Mouse (Mus musculus): ENCODE measurements around the gene Fa2h. TPM values are rescaled to one million over a fixed set of nuclear protein-coding genes. Genes with fewer than 3 reads are reported as not detected.
A peak's percentile ranks its signal among the peaks of the same experiment; 100 is the strongest.

Gene Fa2h
- 1 to 10 TPM in 1 of 2 experiments, under 1 TPM in 1; 0.71 to 1.5 TPM for total RNA-seq (2021)
- long read RNA-seq, experiment 1, partial matches to known transcripts: 2 of 2 reads
- long read RNA-seq, experiment 1, other reads (novel, unspliced or antisense): 0 of 2 reads
- long read RNA-seq, experiment 2, partial matches to known transcripts: 1 of 1 reads
- long read RNA-seq, experiment 2, other reads (novel, unspliced or antisense): 0 of 1 reads

DNA sequence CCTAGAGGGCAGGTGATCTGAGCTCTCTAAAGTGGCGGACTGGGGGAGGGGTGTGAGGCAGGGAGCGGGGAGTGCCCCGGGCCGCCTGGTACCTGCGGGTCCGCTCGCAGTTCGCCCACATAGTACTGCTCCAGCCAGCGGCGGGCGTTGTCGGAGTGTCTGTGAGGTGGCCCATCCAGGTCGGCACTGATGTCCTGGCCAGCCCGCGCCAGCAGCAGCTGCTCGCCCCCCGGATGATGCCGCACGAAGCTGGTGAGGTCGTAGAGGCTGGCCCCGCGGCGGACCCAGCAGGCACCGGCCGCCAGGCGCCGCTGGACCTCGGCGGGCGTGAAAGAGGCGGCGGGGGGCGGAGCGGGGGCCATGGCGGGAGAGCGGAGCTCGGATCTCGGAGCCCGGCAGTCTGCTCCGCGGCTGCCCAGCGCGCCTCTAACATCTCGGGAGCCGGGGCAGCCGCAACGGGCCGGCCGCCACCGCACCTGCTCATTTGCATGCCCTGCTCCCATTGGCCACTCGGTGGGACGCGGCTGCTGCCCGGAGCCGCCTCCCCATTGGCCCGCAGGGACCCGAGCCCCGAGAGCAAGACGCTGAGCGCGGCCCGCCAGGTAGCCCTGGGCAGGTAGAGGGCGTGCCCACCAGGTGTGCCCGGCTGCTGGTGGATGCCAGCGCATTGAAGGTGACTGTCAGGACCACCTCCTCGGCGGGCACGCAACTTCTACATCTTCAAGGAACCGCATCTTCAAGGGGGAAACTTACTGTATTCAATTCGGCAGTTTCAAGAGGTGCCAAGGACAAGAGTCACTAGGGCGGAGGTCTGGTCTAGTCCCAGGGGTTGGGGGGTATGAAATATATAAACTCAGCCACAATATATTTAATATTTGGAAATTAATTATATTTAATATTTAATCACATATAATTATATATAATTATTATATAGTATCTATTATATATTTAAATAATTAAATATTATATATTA lies at the start of gene Fa2h:
Fa2h (minus strand) TSS at position 434 of the 973 bp plus-strand sequence.
- DNase-seq: peak; percentile 41 to 51
- intact Hi-C loops (cut with DNase I): no loop called here

DNA sequence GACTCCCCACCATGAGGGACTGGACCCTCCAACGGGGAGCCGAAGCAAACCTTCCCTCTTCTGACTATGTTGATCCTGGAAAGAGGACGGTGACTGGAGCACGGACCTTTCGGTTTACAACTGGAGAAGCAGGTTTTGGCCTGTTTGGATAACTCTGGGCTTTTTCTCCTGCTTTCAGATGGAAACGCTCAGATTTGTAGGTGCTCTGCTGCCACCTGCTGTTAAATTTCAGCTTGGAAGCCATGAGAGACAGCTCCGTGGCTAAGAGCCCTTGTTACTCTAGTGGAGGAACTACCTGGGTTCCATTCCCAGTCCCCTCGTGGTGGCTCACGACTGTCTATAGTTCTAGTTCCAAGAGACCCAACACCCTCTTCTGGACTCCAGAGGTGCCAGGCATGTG lies 45.6 kb upstream of the Fa2h start:
- DNase-seq: peak; percentile 36 to 45
- intact Hi-C loops (cut with DNase I): loop anchor here (2.0 kb wide), 1 partner anchor 96 kb away; no protein-coding TSS in a partner anchor

DNA sequence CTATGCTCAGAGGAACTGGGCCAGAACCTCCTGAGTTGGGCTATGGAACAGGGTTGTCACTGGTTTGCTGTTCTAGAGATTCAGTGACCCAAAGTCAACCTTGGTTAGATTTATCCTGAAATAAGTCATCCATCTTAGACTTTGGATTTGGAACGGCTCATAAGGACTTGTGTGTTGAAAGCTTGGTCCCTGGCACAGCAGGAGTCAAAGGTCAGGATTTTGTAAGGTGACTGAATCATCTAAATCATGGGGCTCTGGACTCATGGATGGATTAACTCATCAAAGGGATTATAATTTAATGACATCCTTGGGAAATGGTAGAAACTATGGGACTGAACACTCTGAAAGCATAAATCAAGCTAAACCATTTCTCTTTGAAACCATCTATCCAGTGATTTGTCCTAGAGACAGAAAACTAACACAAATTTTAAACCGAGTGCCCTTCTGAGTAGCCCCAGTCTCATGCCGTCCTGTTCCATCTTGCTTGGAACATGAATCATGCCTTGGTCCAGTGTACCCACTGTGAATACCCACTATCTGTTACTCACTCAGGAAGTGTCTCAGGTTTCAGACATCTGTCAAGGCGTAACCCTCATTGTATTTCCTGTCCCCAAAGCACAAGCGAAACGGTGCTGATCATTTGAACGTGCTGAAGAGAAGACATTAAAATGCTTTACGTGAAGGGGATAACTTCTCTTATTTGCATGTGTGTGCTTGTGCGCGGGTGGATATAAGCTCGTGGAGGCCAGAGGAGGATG lies 41.6 kb upstream of the Fa2h start:
- intact Hi-C loops (cut with DNase I): no loop called here
- no peak for DNase-seq

DNA sequence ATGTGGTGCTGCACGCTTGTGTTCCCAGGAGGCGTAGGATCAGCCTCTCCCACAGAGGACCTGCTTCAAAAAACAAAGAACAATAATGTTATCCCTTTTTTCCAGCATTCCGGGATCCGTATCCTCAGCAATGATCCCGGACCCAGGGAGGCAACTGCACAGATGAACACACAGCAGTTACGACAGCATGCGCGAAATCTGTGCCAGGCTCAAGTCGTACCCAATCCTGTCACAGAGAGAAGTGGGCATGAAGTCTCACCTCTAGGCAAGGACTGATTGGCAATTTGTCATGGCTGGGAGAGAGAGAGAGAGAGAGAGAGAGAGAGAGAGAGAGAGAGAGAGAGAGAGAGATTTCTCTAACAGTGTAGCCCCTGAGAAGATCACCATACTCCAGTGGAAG lies 31.0 kb upstream of the Fa2h start:
- intact Hi-C loops (cut with DNase I): no loop called here
- DNase-seq: no peak

DNA sequence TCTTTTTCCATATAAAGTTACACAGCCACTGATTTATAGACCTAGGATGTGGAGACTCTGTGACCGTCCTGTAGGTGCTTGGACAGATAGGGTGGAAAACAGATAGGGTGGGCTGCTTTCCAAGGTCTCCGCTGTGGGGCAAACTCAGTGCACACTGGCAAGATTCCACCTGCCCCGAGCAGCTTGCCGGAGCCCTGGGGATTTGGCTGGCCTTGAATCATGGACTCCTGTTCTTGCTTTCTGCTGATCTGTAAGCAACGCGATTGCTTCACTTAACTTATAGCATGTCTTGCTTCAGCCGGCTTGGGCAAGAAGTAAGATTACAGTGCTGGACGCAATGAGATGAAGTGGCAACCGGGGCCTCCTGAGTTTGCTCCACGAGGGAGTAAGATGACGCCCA lies 30.6 kb upstream of the Fa2h start:
- DNase-seq: no peak
- intact Hi-C loops (cut with DNase I): no loop called here

DNA sequence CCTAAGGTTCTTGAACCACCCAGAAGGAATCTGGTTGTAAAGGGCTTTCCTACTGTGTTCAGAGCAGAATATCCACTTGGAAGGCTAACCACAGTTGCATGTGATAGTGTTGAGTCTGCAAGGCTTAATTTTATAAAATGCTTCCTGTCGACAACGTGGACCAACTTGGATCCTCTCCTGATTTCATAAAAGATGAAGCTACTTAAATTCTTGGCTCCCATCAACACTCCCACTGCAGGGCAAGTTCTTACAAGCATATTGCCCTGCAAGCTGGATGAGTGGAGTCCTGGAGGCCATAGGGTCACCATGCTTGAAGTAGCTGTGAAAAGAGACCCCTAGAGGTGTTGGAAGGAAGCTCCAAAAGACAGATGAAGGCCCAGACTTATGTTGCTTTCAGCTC lies 29.0 kb upstream of the Fa2h start:
- intact Hi-C loops (cut with DNase I): no loop called here
- DNase-seq: no peak

DNA sequence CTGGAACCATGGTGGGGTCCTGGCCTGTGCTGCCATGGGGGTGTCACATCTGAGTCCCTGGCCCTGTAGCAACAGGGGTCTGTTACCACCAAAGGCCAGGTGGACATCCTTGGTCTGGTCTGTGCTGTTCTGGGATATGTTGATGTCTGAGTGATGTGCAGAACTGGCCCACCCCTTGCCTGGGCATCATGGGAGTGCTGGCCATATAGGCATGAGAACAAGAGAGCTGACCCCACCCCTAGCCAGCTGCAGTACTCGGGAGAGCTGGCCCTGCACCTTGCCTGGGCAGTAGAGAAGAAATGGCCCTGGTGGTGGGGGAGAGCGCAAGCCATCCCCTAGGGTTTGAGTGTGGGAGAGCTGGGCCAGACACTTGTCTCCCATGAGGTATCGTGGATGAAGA lies 25.5 kb upstream of the Fa2h start:
- DNase-seq: no peak
- intact Hi-C loops (cut with DNase I): no loop called here

DNA sequence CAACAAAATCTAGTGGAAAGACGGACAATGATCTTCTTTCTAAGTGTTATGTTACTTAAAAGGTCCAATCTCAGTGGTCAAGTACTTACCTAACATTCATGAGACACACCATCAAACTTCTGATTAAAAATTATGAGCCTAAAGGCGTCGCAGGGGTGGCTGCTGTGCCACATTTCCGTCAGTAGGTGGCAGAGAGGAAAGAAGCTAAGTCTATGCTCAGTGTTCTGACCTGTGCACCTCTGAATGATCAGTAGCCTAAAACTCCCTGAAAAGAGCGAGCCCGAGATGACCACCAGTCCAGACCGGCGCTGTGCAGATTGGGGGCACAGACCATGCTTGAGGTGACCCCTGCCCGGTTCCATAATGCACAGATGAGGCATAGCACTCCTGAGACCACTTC lies 25.0 kb upstream of the Fa2h start:
- no peak for DNase-seq
- intact Hi-C loops (cut with DNase I): no loop called here

DNA sequence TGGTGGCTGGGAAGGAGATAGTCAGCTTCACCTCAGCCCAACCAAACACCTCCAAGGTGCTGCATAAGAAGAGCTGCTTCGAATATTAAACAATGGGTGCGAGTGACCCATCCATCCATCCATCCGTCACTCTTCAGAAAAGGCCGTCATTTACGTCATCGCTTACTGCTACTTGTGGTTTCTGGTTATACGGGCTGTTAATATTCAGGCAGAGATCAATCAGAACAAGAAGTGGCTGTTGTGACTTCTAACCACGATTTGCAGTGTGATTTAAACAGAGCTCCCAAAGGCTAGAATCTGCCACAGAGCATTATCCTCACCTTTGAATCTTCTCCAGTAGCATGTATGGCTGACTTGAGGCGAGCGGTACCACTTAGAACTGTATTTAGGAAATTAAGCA lies 23.6 kb upstream of the Fa2h start:
- no peak for DNase-seq
- intact Hi-C loops (cut with DNase I): no loop called here

DNA sequence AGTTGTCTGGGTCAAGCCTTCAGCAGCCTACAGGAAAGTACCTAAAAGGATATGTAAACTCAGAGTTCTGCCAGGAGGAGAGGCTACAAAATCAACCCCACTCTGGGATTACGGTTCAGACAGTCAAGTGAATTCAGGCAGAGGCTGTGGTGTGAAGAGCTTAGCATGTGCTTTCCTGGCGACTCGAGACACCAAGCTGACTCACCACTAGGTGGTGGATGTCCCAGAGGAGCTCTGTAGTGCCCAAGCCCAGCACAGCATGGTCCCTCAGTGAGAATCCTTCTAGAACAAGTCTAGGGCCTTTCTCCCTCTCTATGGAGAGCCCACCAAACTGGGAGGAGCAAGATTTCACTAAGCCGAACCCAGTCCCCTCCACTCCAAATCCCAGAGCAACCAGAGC lies 9.8 kb upstream of the Fa2h start:
- intact Hi-C loops (cut with DNase I): no loop called here
- no peak for DNase-seq

DNA sequence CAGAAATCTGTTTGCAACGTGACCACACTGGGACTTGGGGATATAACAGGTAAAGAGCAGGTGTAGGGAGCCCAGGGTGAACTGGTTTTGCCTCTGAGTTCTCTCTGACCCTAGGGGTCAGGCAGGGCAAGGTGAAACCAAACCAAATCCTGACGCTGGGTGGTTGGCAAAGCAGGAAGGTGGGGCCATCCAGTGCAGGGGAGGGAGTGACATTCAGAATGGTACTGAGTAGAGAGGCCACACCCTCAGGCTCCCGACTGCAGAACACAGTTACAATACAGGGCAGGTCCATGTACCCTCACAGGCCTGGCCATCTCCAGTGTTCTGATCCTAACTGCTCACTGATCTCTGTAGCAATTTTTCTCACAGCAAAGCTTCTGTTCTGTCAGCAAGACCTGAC lies 2.4 kb downstream of the Fa2h start:
- intact Hi-C loops (cut with DNase I): no loop called here
- DNase-seq: no peak

DNA sequence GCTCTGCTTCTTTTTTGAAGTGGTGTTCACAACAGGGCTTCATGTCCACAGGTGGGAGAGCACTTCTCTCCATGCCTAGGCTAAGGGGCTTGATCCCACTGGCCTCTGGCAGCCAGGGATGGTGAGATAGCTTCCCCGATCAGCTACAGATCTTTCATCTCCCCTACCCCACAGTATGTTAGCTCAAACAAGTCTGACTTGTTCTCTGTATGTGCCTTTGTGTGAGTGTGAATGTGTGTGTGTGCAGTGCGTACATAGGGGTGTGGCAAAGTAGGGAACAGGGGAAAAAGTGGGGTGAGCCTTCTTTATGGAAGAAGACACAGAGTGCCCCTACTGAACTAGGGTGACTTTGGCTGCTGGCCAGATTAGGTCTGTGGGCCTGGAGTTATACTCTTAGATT lies 2.8 kb downstream of the Fa2h start:
- DNase-seq: no peak
- intact Hi-C loops (cut with DNase I): no loop called here

DNA sequence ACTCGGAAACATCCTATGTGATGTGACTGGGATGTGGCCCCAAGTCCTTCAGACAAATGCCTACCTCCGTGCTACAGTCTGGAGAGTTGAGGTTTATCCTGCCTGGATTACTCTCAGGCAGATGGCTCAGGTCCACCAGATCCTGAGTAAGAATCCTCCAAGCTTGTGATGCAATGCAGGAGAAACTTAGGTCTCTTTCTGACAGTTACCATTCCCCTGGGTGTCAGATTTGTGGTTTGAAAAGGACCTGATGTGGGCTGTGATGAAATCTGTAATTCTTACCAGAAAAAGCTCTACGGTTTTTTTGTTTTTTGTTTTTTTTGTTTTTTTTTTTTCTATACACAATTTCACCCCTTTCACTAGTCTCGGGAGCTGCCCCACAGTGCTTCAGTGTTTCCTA lies 4.0 kb downstream of the Fa2h start:
- no peak for DNase-seq
- intact Hi-C loops (cut with DNase I): no loop called here

DNA sequence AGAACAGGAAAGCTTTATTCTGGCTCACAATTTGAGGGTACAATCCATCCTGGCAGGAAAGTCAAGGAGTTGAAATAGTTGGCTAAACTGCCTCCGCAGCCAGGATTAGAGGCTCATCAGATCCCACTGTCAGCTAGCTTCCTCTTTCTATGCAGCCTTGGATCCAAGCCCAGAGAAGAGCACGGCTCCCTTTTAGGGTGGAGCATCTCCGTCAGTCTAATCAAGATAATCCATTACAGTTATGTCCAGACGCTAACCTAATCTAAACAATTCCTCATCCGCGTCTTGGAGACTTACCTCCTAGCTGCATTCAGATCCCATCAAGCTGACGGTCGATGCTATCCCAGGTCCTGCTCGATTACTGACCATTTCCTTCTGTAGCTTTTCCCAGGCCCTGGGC lies 7.7 kb downstream of the Fa2h start:
- intact Hi-C loops (cut with DNase I): no loop called here
- DNase-seq: no peak

DNA sequence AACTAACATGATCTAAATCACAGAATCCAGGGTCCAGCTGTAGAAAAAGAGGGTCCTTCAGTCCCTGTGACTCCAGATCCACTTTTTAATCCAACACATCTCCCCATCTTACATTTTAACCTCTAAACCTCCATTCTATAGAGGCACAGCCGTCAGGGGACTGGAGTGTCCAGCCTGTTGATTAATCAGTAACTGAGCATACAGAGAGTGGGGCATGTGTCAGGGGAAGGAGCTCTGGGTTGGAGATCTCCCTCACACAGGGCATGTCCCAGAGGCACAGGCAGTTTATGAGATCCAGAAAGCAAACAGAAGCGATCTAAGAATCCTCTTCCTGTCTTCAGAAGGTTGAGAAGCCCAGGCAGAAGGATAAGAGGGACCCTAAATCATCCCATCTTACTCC lies 9.0 kb downstream of the Fa2h start:
- DNase-seq: no peak
- intact Hi-C loops (cut with DNase I): no loop called here

DNA sequence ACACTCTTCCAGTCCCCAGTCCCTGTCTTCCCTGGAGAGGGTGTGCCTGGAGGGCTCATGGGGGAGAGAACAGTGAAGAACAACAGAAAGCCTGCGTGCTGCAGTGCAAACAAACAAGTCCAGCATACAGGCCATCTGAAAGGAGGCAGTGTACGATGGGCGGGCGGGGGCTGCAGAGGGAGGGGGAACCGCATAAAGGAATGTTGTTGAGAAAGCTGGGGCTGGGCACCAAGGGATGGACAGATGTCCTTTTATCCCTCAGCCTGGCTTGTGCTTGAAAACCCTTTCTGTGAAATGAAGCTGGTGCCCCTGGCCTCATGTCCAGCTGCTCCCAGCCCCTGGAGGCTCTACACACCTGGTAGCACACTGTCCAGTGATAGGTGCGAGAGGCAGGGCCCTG lies 18.4 kb downstream of the Fa2h start:
- intact Hi-C loops (cut with DNase I): no loop called here
- DNase-seq: no peak

DNA sequence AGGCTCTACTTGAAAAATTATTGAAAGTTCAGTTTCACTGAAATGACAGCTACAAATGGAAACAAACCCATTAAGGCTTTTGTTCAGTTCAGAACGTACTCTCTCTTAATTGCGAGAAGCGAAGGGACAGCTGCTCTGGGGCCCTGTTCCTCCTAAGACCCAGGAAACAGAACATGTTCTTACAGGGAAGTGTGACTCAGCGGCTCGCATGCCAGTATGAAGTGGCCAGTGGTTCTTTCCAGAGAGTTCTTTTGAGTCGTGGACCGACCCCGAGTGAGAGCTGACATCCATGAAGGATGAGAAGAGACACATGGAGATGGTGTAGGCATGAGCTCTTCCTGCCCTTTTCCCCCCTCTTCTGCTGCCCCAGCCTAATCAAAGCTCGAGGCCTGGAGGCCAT lies 23.9 kb downstream of the Fa2h start:
- intact Hi-C loops (cut with DNase I): no loop called here
- DNase-seq: no peak

DNA sequence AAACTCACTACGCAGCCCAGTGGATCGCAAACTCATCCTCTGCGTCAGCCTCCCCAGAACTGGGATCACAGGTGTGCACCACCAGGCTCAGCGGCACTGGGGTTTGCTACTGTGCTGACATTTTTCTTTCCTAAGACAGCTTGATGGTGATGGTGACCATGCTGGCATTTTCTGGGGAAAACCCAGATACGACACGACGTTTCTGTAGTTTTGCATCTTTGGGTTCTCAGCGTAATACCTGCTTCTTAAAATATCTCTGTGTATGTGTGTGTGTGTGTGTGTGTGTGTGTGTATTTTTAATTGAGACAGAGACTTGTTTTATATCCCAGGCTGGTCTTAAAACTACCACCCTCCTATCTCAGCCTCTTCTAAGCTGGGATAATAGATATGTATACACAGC lies 26.3 kb downstream of the Fa2h start:
- intact Hi-C loops (cut with DNase I): no loop called here
- no peak for DNase-seq

DNA sequence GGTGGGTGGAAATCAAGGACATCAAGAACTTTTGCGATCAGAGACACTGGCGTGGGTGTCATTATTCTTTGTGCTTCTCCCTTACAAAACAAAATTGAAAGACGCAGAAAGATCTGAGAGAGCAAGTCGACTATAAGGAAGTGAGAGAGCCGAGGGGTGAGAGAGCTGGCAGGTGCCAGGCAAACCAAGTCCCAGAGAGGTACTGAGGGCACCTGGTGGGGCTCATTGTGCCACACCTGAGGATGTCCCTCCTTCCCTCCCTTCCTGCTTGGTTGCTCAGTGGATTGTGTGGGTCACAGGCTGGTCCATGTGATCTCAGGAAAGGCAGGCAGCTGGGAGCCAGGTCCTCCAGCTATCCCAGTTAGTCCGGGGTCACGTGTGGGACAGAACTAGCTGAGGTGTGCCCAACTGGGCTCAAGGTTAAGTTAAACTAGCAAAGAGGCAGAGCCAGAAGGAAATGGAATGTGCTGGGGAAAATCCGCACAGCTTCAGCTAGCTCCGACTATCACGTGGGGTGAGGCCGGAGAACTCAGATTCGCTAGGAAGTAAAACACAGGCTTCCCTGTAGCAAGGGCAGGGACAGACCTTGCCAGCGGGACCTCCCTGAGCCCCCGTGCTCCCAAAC lies 26.9 kb downstream of the Fa2h start:
- no peak for DNase-seq
- intact Hi-C loops (cut with DNase I): no loop called here

DNA sequence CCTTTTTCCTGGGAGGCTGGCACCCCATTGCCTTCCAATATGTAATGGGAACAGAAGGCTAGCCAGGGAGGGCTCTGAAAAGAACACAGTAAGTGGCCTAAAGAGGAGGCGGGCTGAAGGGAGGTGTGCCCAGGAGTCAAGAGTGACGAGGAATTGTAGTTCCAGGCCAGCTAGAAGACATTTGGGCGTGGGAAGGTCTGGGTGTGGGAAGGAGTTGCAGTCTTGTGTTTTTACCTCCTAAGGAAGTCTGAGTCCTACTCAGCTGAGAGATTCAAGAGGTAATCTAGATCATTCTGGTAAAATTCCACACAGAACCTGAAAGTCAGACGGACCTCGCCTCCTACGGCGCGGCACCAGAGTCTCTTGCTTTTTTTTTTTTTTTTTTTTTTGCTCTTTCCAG lies 30.1 kb downstream of the Fa2h start:
- intact Hi-C loops (cut with DNase I): no loop called here

More for the DNA sequence above, 30.1 kb downstream of the Fa2h start:
- DNase-seq: no peak

Data from gastrocnemius, postnatal 36 days (tissue).